Mouse (Mus musculus) megakaryocyte, embryonic 14.5 days (primary cell): ENCODE data around the gene Nxf3.
"Not testable (repeated sequence)": the region's sequence is repeated elsewhere in the genome, so short reads cannot be mapped to it uniquely, and the experiment has no call there.

ENCODE experiments used
- FLI1 ChIP-seq: IDR thresholded peaks from 2 replicates; pipeline ENCODE4 v1.6.1; 2012; ENCODE audit warnings: low read length, inconsistent platforms, mixed read lengths
- GATA1 ChIP-seq: IDR thresholded peaks from 3 replicates; pipeline ENCODE4 v1.6.1; 2012; ENCODE audit warnings: mixed read lengths, low read length, inconsistent platforms, borderline replicate concordance

DNA sequence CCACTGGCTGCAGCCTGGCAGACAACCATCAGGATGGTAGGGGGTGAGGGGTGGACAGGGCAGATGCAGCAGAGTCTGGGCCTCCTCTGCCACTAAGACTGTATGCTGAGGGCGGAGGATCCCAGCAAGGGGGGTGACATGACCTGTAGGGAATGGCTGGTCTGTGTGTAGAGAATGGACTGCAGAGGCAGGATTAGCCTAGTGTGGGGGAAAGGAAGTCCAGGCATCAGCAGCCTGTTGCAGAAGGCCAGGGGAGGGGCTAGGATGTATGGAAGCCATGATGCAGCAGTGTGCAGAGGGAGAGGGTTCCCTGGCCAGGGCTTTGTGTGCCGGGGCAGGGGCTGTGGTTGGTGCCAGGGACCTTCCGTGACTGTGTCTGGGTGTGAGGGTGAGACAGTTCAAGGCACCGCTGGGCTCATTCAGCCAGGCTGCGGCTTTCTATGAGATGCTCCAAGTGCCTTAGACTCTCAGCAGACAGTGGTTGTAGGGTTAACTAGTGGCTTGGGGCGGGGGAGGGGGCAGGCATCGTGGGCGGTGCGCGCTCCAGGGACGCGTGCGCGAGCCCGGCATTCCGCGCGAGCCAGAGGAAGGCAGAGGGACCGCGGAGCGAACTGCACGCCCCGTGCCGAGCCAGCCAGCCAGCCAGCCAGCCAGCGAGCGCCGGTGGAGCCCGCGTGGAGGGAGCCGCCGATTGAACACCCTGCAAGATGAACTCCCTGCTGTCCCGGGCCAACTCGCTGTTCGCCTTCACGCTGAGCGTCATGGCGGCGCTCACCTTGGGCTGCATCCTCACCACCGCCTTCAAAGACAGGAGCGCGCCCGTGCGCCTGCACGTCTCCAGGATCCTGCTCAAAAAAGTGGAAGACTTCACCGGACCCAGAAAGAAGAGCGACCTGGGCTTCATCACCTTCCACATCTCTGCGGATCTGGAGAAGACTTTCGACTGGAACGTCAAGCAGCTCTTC lies 52.0 kb downstream of the Nxf3 start, which contains the start of gene Arxes1:
- not testable (repeated sequence) for TF ChIP-seq GATA1, FLI1
